Mouse (Mus musculus) lung, adult 2 months (tissue): ENCODE measurements around the gene Mtfr1l.

Source experiments
- CTCF ChIP-seq: fragments of 200-500 bp; IDR thresholded peaks from 2 replicates; pipeline ENCODE4 v1.5.1; 2011; ENCODE audit warnings: mild to moderate bottlenecking, low read length, control low read depth; ENCODE audit not compliant: insufficient read depth
- POLR2A ChIP-seq: fragments of 200-500 bp; IDR thresholded peaks from 2 replicates; pipeline ENCODE4 v1.6.1; 2011; ENCODE audit warnings: low read depth, mild to moderate bottlenecking, control low read depth, low read length, borderline replicate concordance; ENCODE audit errors: extremely low read depth

- no peak for TF ChIP-seq CTCF
- no peak for TF ChIP-seq POLR2A
Measured at GRCm38 (mm10) chr4:134506713-134507112, 28.5 kb downstream of the Mtfr1l start.
